24 mouse cellular contexts compared by ENCODE assay signal in genomic region chr1:61934760-61935159, GRCm38 (mm10).
DNase-seq lines count a peak whose midpoint lies in the region; ATAC-seq and TF ChIP-seq lines count a peak whose summit lies in the region.
"Had no signal": no experiment of that assay in that cellular context is flagged by ENCODE, and none has a peak within 500 bp of the region (broad histone marks: within the 10 kb centered on the region; RNA-seq: fewer than 3 reads in every experiment).

No protein-coding gene starts in this region.

- no peaks in the 10 kb centered on the region for H3K27me3 ChIP-seq in embryonic facial prominence, embryonic 14.5 days (replicated peaks; ENCODE audit: control insufficient read depth, insufficient read depth, low read length)
- no peaks in the 10 kb centered on the region for H3K27me3 ChIP-seq in embryonic facial prominence, embryonic 10.5 days (replicated peaks; ENCODE audit: low read depth, poor library complexity, severe bottlenecking)
- no peaks in the 10 kb centered on the region for H3K27me3 ChIP-seq in embryonic facial prominence, embryonic 15.5 days
- no peaks in the 10 kb centered on the region for H3K27me3 ChIP-seq in limb, embryonic 10.5 days (ENCODE audit: low read depth, poor library complexity, severe bottlenecking)
- H3K27me3 ChIP-seq in limb, embryonic 13.5 days, result no peaks in the 10 kb centered on the region
- no peaks in the 10 kb centered on the region for H3K27me3 ChIP-seq in liver, postnatal 0 days (ENCODE audit: insufficient read depth, low read length)
- no peaks in the 10 kb centered on the region for H3K27me3 ChIP-seq in forebrain, embryonic 12.5 days
- H3K27me3 ChIP-seq: embryonic facial prominence, embryonic 12.5 days; forebrain, embryonic 13.5 days; heart, embryonic 13.5 days; hindbrain, embryonic 13.5 days; intestine, embryonic 15.5 days; Patski had no signal

- 48% methylated on average over 4 of the region's 4 CpGs for WGBS in embryonic facial prominence, embryonic 14.5 days
- 75% methylated on average over 4 of the region's 4 CpGs for WGBS in embryonic facial prominence, embryonic 10.5 days
- 44% methylated on average over 4 of the region's 4 CpGs for WGBS in embryonic facial prominence, embryonic 15.5 days
- 75% methylated on average over 4 of the region's 4 CpGs for WGBS in limb, embryonic 10.5 days
- WGBS in limb, embryonic 13.5 days, result 27% methylated on average over 4 of the region's 4 CpGs
- WGBS in liver, postnatal 0 days (ENCODE audit: insufficient replicate concordance), result 75% methylated on average over 4 of the region's 4 CpGs
- WGBS in forebrain, embryonic 12.5 days, result 82% methylated on average over 4 of the region's 4 CpGs

- H3K36me3 ChIP-seq in embryonic facial prominence, embryonic 14.5 days (ENCODE audit: control insufficient read depth, insufficient read depth, low read length), result no peaks in the 10 kb centered on the region
- no peaks in the 10 kb centered on the region for H3K36me3 ChIP-seq in embryonic facial prominence, embryonic 10.5 days (replicated peaks)
- no peaks in the 10 kb centered on the region for H3K36me3 ChIP-seq in embryonic facial prominence, embryonic 15.5 days
- H3K36me3 ChIP-seq in limb, embryonic 10.5 days, result no peaks in the 10 kb centered on the region
- no peaks in the 10 kb centered on the region for H3K36me3 ChIP-seq in limb, embryonic 13.5 days
- no peaks in the 10 kb centered on the region for H3K36me3 ChIP-seq in liver, postnatal 0 days (replicated peaks; ENCODE audit: insufficient read depth, low read length)
- no peaks in the 10 kb centered on the region for H3K36me3 ChIP-seq in forebrain, embryonic 12.5 days (replicated peaks)
- H3K36me3 ChIP-seq: embryonic facial prominence, embryonic 12.5 days; heart, embryonic 13.5 days; hindbrain, embryonic 10.5 days; hindbrain, embryonic 13.5 days; intestine, embryonic 15.5 days had no signal

- peak; percentile 58 for DNase-seq in embryonic facial prominence, embryonic 14.5 days (ENCODE audit: low spot score)
- DNase-seq in embryonic facial prominence, embryonic 10.5 days (ENCODE audit: low spot score), result no peak
- no peak for DNase-seq in limb, embryonic 10.5 days (ENCODE audit: low spot score)
- DNase-seq in MN1 (ENCODE audit: low spot score), result no peak
- DNase-seq in liver, postnatal 0 days, result no peak
- DNase-seq: adrenal gland, postnatal 10 days; adrenal gland, postnatal 36 days; cerebellum, adult 18-20 months; cerebellum, adult 9-10 months; cerebellum, postnatal 14 days; gastrocnemius, adult 2 months; gastrocnemius, postnatal 14 days had no signal

- no peaks in the 10 kb centered on the region for H3K9me3 ChIP-seq in embryonic facial prominence, embryonic 14.5 days (ENCODE audit: control insufficient read depth, low read length)
- H3K9me3 ChIP-seq in embryonic facial prominence, embryonic 10.5 days, result no peaks in the 10 kb centered on the region
- H3K9me3 ChIP-seq in embryonic facial prominence, embryonic 15.5 days (replicated peaks), result no peaks in the 10 kb centered on the region
- no peaks in the 10 kb centered on the region for H3K9me3 ChIP-seq in limb, embryonic 10.5 days (replicated peaks)
- H3K9me3 ChIP-seq in limb, embryonic 13.5 days, result no peaks in the 10 kb centered on the region
- H3K9me3 ChIP-seq in liver, postnatal 0 days (ENCODE audit: low read length), result no peaks in the 10 kb centered on the region
- H3K9me3 ChIP-seq in forebrain, embryonic 12.5 days, result no peaks in the 10 kb centered on the region
- H3K9me3 ChIP-seq: embryonic facial prominence, embryonic 12.5 days; forebrain, embryonic 13.5 days; heart, embryonic 13.5 days; hindbrain, embryonic 10.5 days; hindbrain, embryonic 13.5 days; intestine, embryonic 15.5 days had no signal

- TF ChIP-seq EP300 in liver, postnatal 0 days (IDR thresholded peaks at IDR 0.05; ENCODE audit: low read depth), result no peak

- H3K4me2 ChIP-seq in embryonic facial prominence, embryonic 14.5 days (ENCODE audit: low read depth, low read length), result no peak overlapping the region
- H3K4me2 ChIP-seq in embryonic facial prominence, embryonic 15.5 days (replicated peaks), result no peak overlapping the region
- no peak overlapping the region for H3K4me2 ChIP-seq in limb, embryonic 13.5 days (replicated peaks)
- H3K4me2 ChIP-seq in liver, postnatal 0 days (ENCODE audit: low read depth, low read length), result no peak overlapping the region
- no peak overlapping the region for H3K4me2 ChIP-seq in forebrain, embryonic 12.5 days
- H3K4me2 ChIP-seq: embryonic facial prominence, embryonic 12.5 days; forebrain, embryonic 13.5 days; heart, embryonic 13.5 days; hindbrain, embryonic 13.5 days; intestine, embryonic 15.5 days had no signal

- peaks cover 12% of the 10 kb centered on the region for H3K4me1 ChIP-seq in embryonic facial prominence, embryonic 14.5 days (ENCODE audit: control insufficient read depth, insufficient read depth, low read length)
- peaks cover 15% of the 10 kb centered on the region for H3K4me1 ChIP-seq in embryonic facial prominence, embryonic 10.5 days
- peaks cover 10% of the 10 kb centered on the region; the same call in 1 of the 2 replicates for H3K4me1 ChIP-seq in embryonic facial prominence, embryonic 15.5 days
- peaks cover 28% of the 10 kb centered on the region for H3K4me1 ChIP-seq in limb, embryonic 10.5 days
- H3K4me1 ChIP-seq in limb, embryonic 13.5 days, result peaks cover 14% of the 10 kb centered on the region
- no peaks in the 10 kb centered on the region for H3K4me1 ChIP-seq in liver, postnatal 0 days (ENCODE audit: insufficient read depth)
- H3K4me1 ChIP-seq in forebrain, embryonic 12.5 days, result no peaks in the 10 kb centered on the region
- H3K4me1 ChIP-seq: forebrain, embryonic 13.5 days; heart, embryonic 13.5 days; hindbrain, embryonic 10.5 days; hindbrain, embryonic 13.5 days; intestine, embryonic 15.5 days had no signal

- TF ChIP-seq CTCF in liver, postnatal 0 days (IDR thresholded peaks at IDR 0.05; ENCODE audit: low read depth), result no peak

- H3K9ac ChIP-seq in embryonic facial prominence, embryonic 14.5 days (ENCODE audit: low read depth, low read length), result 0 out of 2 replicates have a peak overlapping the region, but pooled peaks have one; percentile 6
- H3K9ac ChIP-seq in embryonic facial prominence, embryonic 15.5 days, result no peak overlapping the region
- no peak overlapping the region for H3K9ac ChIP-seq in limb, embryonic 13.5 days
- no peak overlapping the region for H3K9ac ChIP-seq in liver, postnatal 0 days (replicated peaks)
- H3K9ac ChIP-seq in forebrain, embryonic 12.5 days, result no peak overlapping the region
- H3K9ac ChIP-seq: embryonic facial prominence, embryonic 12.5 days; forebrain, embryonic 13.5 days; heart, embryonic 13.5 days; hindbrain, embryonic 13.5 days; intestine, embryonic 15.5 days had no signal

- no peak overlapping the region for H3K4me3 ChIP-seq in embryonic facial prominence, embryonic 14.5 days (ENCODE audit: low read depth, low read length)
- H3K4me3 ChIP-seq in embryonic facial prominence, embryonic 10.5 days, result no peak overlapping the region
- H3K4me3 ChIP-seq in embryonic facial prominence, embryonic 15.5 days (replicated peaks), result no peak overlapping the region
- no peak overlapping the region for H3K4me3 ChIP-seq in limb, embryonic 10.5 days
- no peak overlapping the region for H3K4me3 ChIP-seq in limb, embryonic 13.5 days
- no peak overlapping the region for H3K4me3 ChIP-seq in liver, postnatal 0 days (ENCODE audit: low read depth, low read length)
- no peak overlapping the region for H3K4me3 ChIP-seq in forebrain, embryonic 12.5 days (replicated peaks)
- H3K4me3 ChIP-seq: embryonic facial prominence, embryonic 12.5 days; forebrain, embryonic 13.5 days; gastrocnemius, adult 2 months; heart, embryonic 13.5 days; hindbrain, embryonic 10.5 days; hindbrain, embryonic 13.5 days; intestine, embryonic 15.5 days had no signal

- ATAC-seq in embryonic facial prominence, embryonic 14.5 days (ENCODE audit: low read depth), result no peak
- ATAC-seq in embryonic facial prominence, embryonic 15.5 days (ENCODE audit: insufficient number of reproducible peaks, low FRiP score, low TSS enrichment, low read depth), result 0 out of 2 replicates have a peak, but pooled peaks have one; percentile 57
- ATAC-seq in limb, embryonic 13.5 days (ENCODE audit: low FRiP score, low read depth), result no peak; the same call in 1 of the 2 replicates
- no peak for ATAC-seq in liver, postnatal 0 days
- no peak for ATAC-seq in forebrain, embryonic 12.5 days (ENCODE audit: low FRiP score)
- ATAC-seq: forebrain, embryonic 13.5 days; forebrain, embryonic 16.5 days; hindbrain, embryonic 16.5 days; intestine, embryonic 15.5 days; Patski had no signal

- H3K27ac ChIP-seq in embryonic facial prominence, embryonic 14.5 days (replicated peaks; ENCODE audit: low read depth, low read length), result peak overlapping the region; percentile 41; the same call in 1 of the 2 replicates
- H3K27ac ChIP-seq in embryonic facial prominence, embryonic 10.5 days (replicated peaks), result no peak overlapping the region
- no peak overlapping the region for H3K27ac ChIP-seq in embryonic facial prominence, embryonic 15.5 days (replicated peaks)
- peak overlapping the region; percentile 54 for H3K27ac ChIP-seq in limb, embryonic 10.5 days
- peak overlapping the region; percentile 23; the same call in 1 of the 2 replicates for H3K27ac ChIP-seq in limb, embryonic 13.5 days
- no peak overlapping the region for H3K27ac ChIP-seq in liver, postnatal 0 days (ENCODE audit: low read depth)
- no peak overlapping the region for H3K27ac ChIP-seq in forebrain, embryonic 12.5 days
- H3K27ac ChIP-seq: embryonic facial prominence, embryonic 12.5 days; forebrain, embryonic 13.5 days; gastrocnemius, adult 2 months; heart, embryonic 13.5 days; hindbrain, embryonic 10.5 days; hindbrain, embryonic 13.5 days; intestine, embryonic 15.5 days had no signal

Comparison
In these comparisons a context has a peak if more than half of its experiments do, and no peak if none do; other contexts are left out.
1. H3K27ac ChIP-seq: peak in embryonic facial prominence, embryonic 14.5 days (single experiment), limb, embryonic 10.5 days (single experiment) and limb, embryonic 13.5 days (single experiment); none in embryonic facial prominence, embryonic 10.5 days (single experiment), embryonic facial prominence, embryonic 15.5 days (single experiment), liver, postnatal 0 days (single experiment) and forebrain, embryonic 12.5 days (single experiment).